Mouse (Mus musculus) CH12.LX (cell line): ENCODE data around the gene Casz1.

Experiments
- CTCF ChIP-seq, 2 experiments: IDR thresholded peaks in 1 of 2; conservative IDR thresholded peaks in 1 of 2; 2 replicates each; pipeline ENCODE4 v1.5.1; 2011 to 2012; ENCODE audit warnings: low read depth in 2 of 2, low read length in 2 of 2, improper control_type of control experiment in 1 of 2, inconsistent platforms in 1 of 2, mild to moderate bottlenecking in 1 of 2, moderate library complexity in 1 of 2
- E2F4 ChIP-seq: IDR thresholded peaks from 2 replicates; pipeline ENCODE4 v1.6.1; 2011; ENCODE audit warnings: low read depth, low read length, improper control_type of control experiment; ENCODE audit not compliant: insufficient replicate concordance
- EP300 ChIP-seq: IDR thresholded peaks from 2 replicates; pipeline ENCODE4 v1.6.1; 2011; ENCODE audit warnings: low read length, improper control_type of control experiment
- ETS1 ChIP-seq: conservative IDR thresholded peaks from 2 replicates; pipeline ENCODE4 v1.6.1; 2012; ENCODE audit warnings: low read depth, mild to moderate bottlenecking, inconsistent platforms, low read length, improper control_type of control experiment, moderate library complexity
- JUND ChIP-seq: conservative IDR thresholded peaks from 2 replicates; pipeline ENCODE4 v1.6.1; 2011; ENCODE audit warnings: low read depth, low read length, improper control_type of control experiment
- MYC ChIP-seq: IDR thresholded peaks from 2 replicates; pipeline ENCODE4 v1.6.1; 2011; ENCODE audit warnings: low read depth, mild to moderate bottlenecking, improper control_type of control experiment, low read length
- POLR2A ChIP-seq: IDR thresholded peaks from 2 replicates; pipeline ENCODE4 v1.6.1; 2011; ENCODE audit warnings: low read depth, mild to moderate bottlenecking, improper control_type of control experiment, low read length
- POLR2AphosphoS2 ChIP-seq: IDR thresholded peaks from 2 replicates; pipeline ENCODE4 v1.6.1; 2011; ENCODE audit warnings: low read depth, low read length, improper control_type of control experiment
- TBP ChIP-seq: conservative IDR thresholded peaks from 2 replicates; pipeline ENCODE4 v1.6.1; 2011; ENCODE audit warnings: low read depth, low read length, improper control_type of control experiment
- TCF12 ChIP-seq: IDR thresholded peaks from 2 replicates; pipeline ENCODE4 v1.6.1; 2014; ENCODE audit warnings: low read depth, mild to moderate bottlenecking, inconsistent platforms, low read length, improper control_type of control experiment

GRCm38 (mm10) chr4:148920610-148921009, 116.4 kb downstream of the Casz1 start:
- TF ChIP-seq POLR2A (no peak), CTCF (conservative IDR thresholded peaks at IDR 0.05 in 1 of 2, IDR thresholded peaks at IDR 0.05 in 1 of 2; ENCODE audit: low read depth in 2 of 2, low read length in 2 of 2) (no peak), TBP (no peak), EP300 (no peak), JUND (no peak), E2F4 (no peak), MYC (no peak), TCF12 (no peak), ETS1 (no peak), POLR2AphosphoS2 (no peak)
